Mouse (Mus musculus): ENCODE results near the gene Slc25a10. TPM values are rescaled to one million over a fixed set of nuclear protein-coding genes. Genes with fewer than 3 reads are reported as not detected.

Gene Slc25a10
- polyA plus RNA-seq, 1 experiment from 2014 or later: 29.7 TPM

- Histone ChIP-seq H3K27me3 (replicated peaks; ENCODE audit: control insufficient read depth, insufficient read depth, low read length) (no peaks in the 10 kb centered on the region), H3K9ac (ENCODE audit: low read length) (no peak overlapping the region), H3K9me3 (replicated peaks; ENCODE audit: control insufficient read depth, low read length) (no peaks in the 10 kb centered on the region), H3K27ac (ENCODE audit: low read depth, low read length) (no peak overlapping the region), H3K36me3 (ENCODE audit: control insufficient read depth, insufficient read depth, low read length) (peaks cover 31% of the 10 kb centered on the region), H3K4me1 (ENCODE audit: control insufficient read depth, insufficient read depth, low read length) (no peaks in the 10 kb centered on the region), H3K4me3 (ENCODE audit: low read depth, low read length) (no peak overlapping the region), H3K4me2 (ENCODE audit: low read length) (no peak overlapping the region)
- 65% methylated on average over 6 of the region's 6 CpGs for WGBS
- DNase-seq (ENCODE audit: low spot score) (no peak), ATAC-seq (no peak)
These were observed 9.4 kb downstream of the Slc25a10 start for GRCm38 (mm10) chr11:120501018-120501417.

GRCm38 (mm10) chr11:120501701-120502100 lies 10.1 kb downstream of the Slc25a10 start:
- H3K27ac ChIP-seq (ENCODE audit: low read depth, low read length): no peak overlapping the region

DNA sequence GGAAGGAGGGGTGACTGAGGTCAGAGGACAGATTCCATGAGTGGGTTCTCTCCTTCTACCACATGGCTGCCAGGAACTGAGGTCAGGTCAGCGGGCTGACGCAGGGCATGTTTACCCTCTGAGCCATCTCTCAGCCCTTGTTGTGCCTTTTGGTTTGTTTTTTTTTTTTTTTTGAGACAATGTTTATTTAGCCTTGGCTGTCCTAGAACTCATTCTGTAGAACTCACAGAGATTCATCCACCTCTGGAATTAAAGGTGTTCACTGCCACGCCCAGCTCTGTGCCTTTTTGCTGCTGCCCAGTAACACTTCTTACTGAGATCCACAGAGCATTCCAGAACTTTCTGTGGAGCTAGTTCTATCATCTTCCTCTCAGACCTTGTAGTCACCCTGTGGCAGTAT lies 14.0 kb downstream of the Slc25a10 start:
- no peak for DNase-seq (ENCODE audit: low spot score)
- WGBS: 92% methylated on average over 3 of the region's 3 CpGs
- ATAC-seq: no peak
- H3K4me1 ChIP-seq (ENCODE audit: control insufficient read depth, insufficient read depth, low read length): peaks cover 4% of the 10 kb centered on the region
- H3K4me3 ChIP-seq (ENCODE audit: low read depth, low read length): no peak overlapping the region
- no peaks in the 10 kb centered on the region for H3K9me3 ChIP-seq (replicated peaks; ENCODE audit: control insufficient read depth, low read length)
- H3K4me2 ChIP-seq (ENCODE audit: low read length): no peak overlapping the region
- H3K27me3 ChIP-seq (replicated peaks; ENCODE audit: control insufficient read depth, insufficient read depth, low read length): no peaks in the 10 kb centered on the region
- H3K27ac ChIP-seq (ENCODE audit: low read depth, low read length): no peak overlapping the region
- no peaks in the 10 kb centered on the region for H3K36me3 ChIP-seq (ENCODE audit: control insufficient read depth, insufficient read depth, low read length)
- no peak overlapping the region for H3K9ac ChIP-seq (ENCODE audit: low read length)

More at GRCm38 (mm10) chr11:120501701-120502100, 10.1 kb downstream of the Slc25a10 start:
- WGBS: 85% methylated on average over 4 of the region's 4 CpGs
- Histone ChIP-seq H3K4me2 (ENCODE audit: low read length) (no peak overlapping the region), H3K9me3 (replicated peaks; ENCODE audit: control insufficient read depth, low read length) (no peaks in the 10 kb centered on the region), H3K9ac (ENCODE audit: low read length) (no peak overlapping the region), H3K27me3 (replicated peaks; ENCODE audit: control insufficient read depth, insufficient read depth, low read length) (no peaks in the 10 kb centered on the region), H3K4me3 (ENCODE audit: low read depth, low read length) (no peak overlapping the region), H3K36me3 (ENCODE audit: control insufficient read depth, insufficient read depth, low read length) (peaks cover 24% of the 10 kb centered on the region), H3K4me1 (ENCODE audit: control insufficient read depth, insufficient read depth, low read length) (no peaks in the 10 kb centered on the region)
- no peak for DNase-seq (ENCODE audit: low spot score)
- no peak for ATAC-seq

- Histone ChIP-seq H3K4me3 (ENCODE audit: low read depth, low read length) (no peak overlapping the region), H3K9ac (ENCODE audit: low read length) (no peak overlapping the region), H3K36me3 (ENCODE audit: control insufficient read depth, insufficient read depth, low read length) (no peaks in the 10 kb centered on the region), H3K9me3 (replicated peaks; ENCODE audit: control insufficient read depth, low read length) (no peaks in the 10 kb centered on the region), H3K4me2 (ENCODE audit: low read length) (no peak overlapping the region), H3K27me3 (replicated peaks; ENCODE audit: control insufficient read depth, insufficient read depth, low read length) (no peaks in the 10 kb centered on the region), H3K4me1 (ENCODE audit: control insufficient read depth, insufficient read depth, low read length) (peaks cover 6% of the 10 kb centered on the region), H3K27ac (ENCODE audit: low read depth, low read length) (no peak overlapping the region)
- no peak for DNase-seq (ENCODE audit: low spot score)
- no peak for ATAC-seq
- 57% methylated on average over 4 of the region's 4 CpGs for WGBS
These were observed 15.3 kb downstream of the Slc25a10 start for GRCm38 (mm10) chr11:120506899-120507298.

- Histone ChIP-seq H3K27ac (ENCODE audit: low read depth, low read length) (no peak overlapping the region), H3K4me1 (ENCODE audit: control insufficient read depth, insufficient read depth, low read length) (peaks cover 6% of the 10 kb centered on the region), H3K27me3 (replicated peaks; ENCODE audit: control insufficient read depth, insufficient read depth, low read length) (no peaks in the 10 kb centered on the region), H3K9ac (ENCODE audit: low read length) (no peak overlapping the region), H3K4me2 (ENCODE audit: low read length) (no peak overlapping the region), H3K36me3 (ENCODE audit: control insufficient read depth, insufficient read depth, low read length) (no peaks in the 10 kb centered on the region), H3K4me3 (ENCODE audit: low read depth, low read length) (no peak overlapping the region), H3K9me3 (replicated peaks; ENCODE audit: control insufficient read depth, low read length) (no peaks in the 10 kb centered on the region)
- ATAC-seq (no peak), DNase-seq (ENCODE audit: low spot score) (no peak)
- 85% methylated on average over 13 of the region's 13 CpGs for WGBS
These were observed 16.1 kb downstream of the Slc25a10 start for GRCm38 (mm10) chr11:120507611-120508289.

GRCm38 (mm10) chr11:120508290-120508870 lies 16.7 kb downstream of the Slc25a10 start:
- WGBS: 84% methylated on average over 9 of the region's 9 CpGs
- Histone ChIP-seq H3K36me3 (ENCODE audit: control insufficient read depth, insufficient read depth, low read length) (no peaks in the 10 kb centered on the region), H3K4me3 (ENCODE audit: low read depth, low read length) (no peak overlapping the region), H3K4me2 (ENCODE audit: low read length) (no peak overlapping the region), H3K27me3 (replicated peaks; ENCODE audit: control insufficient read depth, insufficient read depth, low read length) (no peaks in the 10 kb centered on the region), H3K9ac (ENCODE audit: low read length) (no peak overlapping the region), H3K9me3 (replicated peaks; ENCODE audit: control insufficient read depth, low read length) (no peaks in the 10 kb centered on the region), H3K4me1 (ENCODE audit: control insufficient read depth, insufficient read depth, low read length) (peaks cover 6% of the 10 kb centered on the region), H3K27ac (ENCODE audit: low read depth, low read length) (no peak overlapping the region)
- ATAC-seq (no peak), DNase-seq (ENCODE audit: low spot score) (no peak)

GRCm38 (mm10) chr11:120509940-120510339 lies 18.3 kb downstream of the Slc25a10 start:
- Histone ChIP-seq H3K4me1 (ENCODE audit: control insufficient read depth, insufficient read depth, low read length) (peaks cover 6% of the 10 kb centered on the region), H3K4me3 (ENCODE audit: low read depth, low read length) (no peak overlapping the region), H3K9ac (ENCODE audit: low read length) (no peak overlapping the region), H3K27ac (ENCODE audit: low read depth, low read length) (no peak overlapping the region), H3K4me2 (ENCODE audit: low read length) (no peak overlapping the region), H3K27me3 (replicated peaks; ENCODE audit: control insufficient read depth, insufficient read depth, low read length) (no peaks in the 10 kb centered on the region), H3K36me3 (ENCODE audit: control insufficient read depth, insufficient read depth, low read length) (no peaks in the 10 kb centered on the region), H3K9me3 (replicated peaks; ENCODE audit: control insufficient read depth, low read length) (no peaks in the 10 kb centered on the region)
- DNase-seq (ENCODE audit: low spot score): no peak
- 27% methylated on average over 4 of the region's 4 CpGs for WGBS
- no peak for ATAC-seq

GRCm38 (mm10) chr11:120510375-120511030 lies 18.9 kb downstream of the Slc25a10 start:
- 5% methylated on average over 16 of the region's 16 CpGs for WGBS
- no peaks in the 10 kb centered on the region for H3K36me3 ChIP-seq (ENCODE audit: control insufficient read depth, insufficient read depth, low read length)
- no peaks in the 10 kb centered on the region for H3K9me3 ChIP-seq (replicated peaks; ENCODE audit: control insufficient read depth, low read length)
- ATAC-seq (no peak), DNase-seq (ENCODE audit: low spot score) (no peak)
- peak overlapping the region; percentile 34 for H3K4me2 ChIP-seq (ENCODE audit: low read length)
- peak overlapping the region; percentile 43; the same call in 1 of the 2 replicates for H3K9ac ChIP-seq (ENCODE audit: low read length)
- no peaks in the 10 kb centered on the region for H3K27me3 ChIP-seq (replicated peaks; ENCODE audit: control insufficient read depth, insufficient read depth, low read length)
- peaks cover 6% of the 10 kb centered on the region for H3K4me1 ChIP-seq (ENCODE audit: control insufficient read depth, insufficient read depth, low read length)
- H3K4me3 ChIP-seq (ENCODE audit: low read depth, low read length): no peak overlapping the region
- no peak overlapping the region for H3K27ac ChIP-seq (ENCODE audit: low read depth, low read length)
